ENCODE assay signal across 21 mouse cellular contexts in the genomic region with DNA sequence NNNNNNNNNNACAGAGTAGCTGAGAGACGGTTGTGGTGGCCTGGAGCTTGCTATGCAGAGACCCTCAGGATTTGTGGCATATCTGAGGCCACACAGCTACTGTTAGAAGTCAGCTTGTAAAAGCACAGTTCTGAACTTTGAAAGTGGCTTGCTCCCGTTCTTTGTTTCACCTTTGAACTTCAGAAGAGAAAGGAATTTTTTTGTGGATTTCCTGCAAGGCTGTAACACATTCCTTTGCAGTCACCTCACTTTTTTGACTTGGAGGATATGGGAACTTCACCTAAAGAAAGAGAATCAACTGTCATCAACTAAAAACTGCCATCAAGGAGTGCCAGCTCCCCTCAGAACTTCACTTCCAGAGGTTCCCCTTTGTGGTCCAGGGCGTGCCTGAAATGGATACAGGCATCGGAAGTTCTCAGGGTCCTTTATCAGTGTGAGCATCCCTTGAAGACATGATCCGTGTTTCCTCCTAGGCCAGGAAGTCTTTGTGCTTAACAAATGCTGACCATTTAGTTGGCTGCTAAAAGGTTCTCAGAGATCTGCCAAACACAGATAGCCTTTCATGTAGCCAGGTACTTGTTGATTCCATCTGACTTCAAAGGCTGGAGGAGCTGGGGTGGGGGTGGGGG.
DNase-seq lines count a peak whose midpoint lies in the region; ATAC-seq and TF ChIP-seq lines count a peak whose summit lies in the region.
"Had no signal": no experiment of that assay in that cellular context is flagged by ENCODE, and none has a peak within 500 bp of the region (broad histone marks: within the 10 kb centered on the region; RNA-seq: fewer than 3 reads in every experiment).

No protein-coding gene starts in this region.

- H3K27ac ChIP-seq in heart, embryonic 13.5 days (replicated peaks), result peak overlapping the region; percentile 8; the same call in 1 of the 2 replicates
- H3K27ac ChIP-seq in liver, postnatal 0 days (ENCODE audit: low read depth), result peak overlapping the region; percentile 82
- H3K27ac ChIP-seq: embryonic facial prominence, embryonic 13.5 days; left cerebral cortex, adult 2 months had no signal

- WGBS in heart, embryonic 13.5 days, result 19% methylated on average over 5 of the region's 5 CpGs
- 26% methylated on average over 5 of the region's 5 CpGs for WGBS in liver, postnatal 0 days (ENCODE audit: insufficient replicate concordance)

- H3K36me3 ChIP-seq in heart, embryonic 13.5 days, result no peaks in the 10 kb centered on the region
- H3K36me3 ChIP-seq in liver, postnatal 0 days (replicated peaks; ENCODE audit: insufficient read depth, low read length), result no peaks in the 10 kb centered on the region
- H3K36me3 ChIP-seq: embryonic facial prominence, embryonic 13.5 days; heart, embryonic 12.5 days had no signal

- DNase-seq in heart, adult 18-20 months, result no peak
- peak; percentile 16 for DNase-seq in kidney, postnatal 14 days
- DNase-seq in kidney, postnatal 36 days, result no peak
- DNase-seq in MEL-GATA-1-ER (ENCODE audit: extremely low read depth, low read depth), result peak; percentile 70
- peak; percentile 12 for DNase-seq in liver, postnatal 0 days
- DNase-seq in retina, postnatal 1 day, result no peak
- DNase-seq: adrenal gland, adult 8-10 months; B cell, adult 2 months; cerebellum, adult 9-11 months; forebrain, postnatal 0 days; gastrocnemius, postnatal 36 days; lung, adult 18-20 months; lung, postnatal 14 days; right cerebral cortex, postnatal 4 days; thymus, postnatal 14 days had no signal

- no peak overlapping the region for H3K4me2 ChIP-seq in heart, embryonic 13.5 days
- H3K4me2 ChIP-seq in liver, postnatal 0 days (ENCODE audit: low read depth, low read length), result peak overlapping the region; percentile 46; the same call in 1 of the 2 replicates
- H3K4me2 ChIP-seq: embryonic facial prominence, embryonic 13.5 days; heart, embryonic 12.5 days had no signal

- no peak for TF ChIP-seq EP300 in liver, postnatal 0 days (IDR thresholded peaks at IDR 0.05; ENCODE audit: low read depth)

- TF ChIP-seq CTCF in liver, postnatal 0 days (IDR thresholded peaks at IDR 0.05; ENCODE audit: low read depth), result no peak

- H3K9ac ChIP-seq in heart, embryonic 13.5 days, result no peak overlapping the region
- H3K9ac ChIP-seq in liver, postnatal 0 days (replicated peaks), result 0 out of 2 replicates have a peak overlapping the region, but pooled peaks have one; percentile 7
- H3K9ac ChIP-seq: embryonic facial prominence, embryonic 13.5 days; forebrain, postnatal 0 days; heart, embryonic 12.5 days had no signal

- no peak overlapping the region for H3K4me3 ChIP-seq in heart, embryonic 13.5 days
- H3K4me3 ChIP-seq in liver, postnatal 0 days (ENCODE audit: low read depth, low read length), result no peak overlapping the region
- H3K4me3 ChIP-seq: embryonic facial prominence, embryonic 13.5 days; heart, embryonic 12.5 days; left cerebral cortex, adult 2 months had no signal

- no peaks in the 10 kb centered on the region for H3K9me3 ChIP-seq in heart, embryonic 13.5 days
- no peaks in the 10 kb centered on the region for H3K9me3 ChIP-seq in liver, postnatal 0 days (ENCODE audit: low read length)
- H3K9me3 ChIP-seq: embryonic facial prominence, embryonic 13.5 days; heart, embryonic 12.5 days had no signal

- H3K4me1 ChIP-seq in heart, embryonic 13.5 days, result peaks cover 41% of the 10 kb centered on the region
- peaks cover 9% of the 10 kb centered on the region for H3K4me1 ChIP-seq in liver, postnatal 0 days (ENCODE audit: insufficient read depth)

- no peak for ATAC-seq in heart, embryonic 13.5 days (ENCODE audit: extremely low read depth, insufficient number of reproducible peaks, low FRiP score, low TSS enrichment)
- ATAC-seq in liver, postnatal 0 days, result no peak
- ATAC-seq in inflammation-experienced regulatory T-cells, adult 6 months, result no peak
- ATAC-seq: forebrain, postnatal 0 days; hindbrain, embryonic 16.5 days had no signal

- no peaks in the 10 kb centered on the region for H3K27me3 ChIP-seq in heart, embryonic 13.5 days (replicated peaks)
- H3K27me3 ChIP-seq in liver, postnatal 0 days (ENCODE audit: insufficient read depth, low read length), result no peaks in the 10 kb centered on the region
- H3K27me3 ChIP-seq: embryonic facial prominence, embryonic 13.5 days; heart, embryonic 12.5 days had no signal

Comparison
In these comparisons a context has a peak if more than half of its experiments do, and no peak if none do; other contexts are left out.
1. DNase-seq: peak in kidney, postnatal 14 days (single experiment), MEL-GATA-1-ER (single experiment) and liver, postnatal 0 days (single experiment); none in heart, adult 18-20 months (0 of 2), kidney, postnatal 36 days (0 of 2) and retina, postnatal 1 day (single experiment).